Mouse (Mus musculus) heart, adult 2 months (tissue): ENCODE results near the gene Pbld1.

Experiments used
- CTCF ChIP-seq: fragments of 200-600 bp; IDR thresholded peaks from 2 replicates; pipeline ENCODE4 v1.8.1; 2022; ENCODE audit warnings: antibody characterized with exemption, mild to moderate bottlenecking, moderate library complexity
- EP300 ChIP-seq: fragments of 200-500 bp; IDR thresholded peaks from 2 replicates; pipeline ENCODE4 v1.6.1; 2011; ENCODE audit warnings: low read depth, low read length, control low read depth; ENCODE audit not compliant: insufficient read depth
- POLR2A ChIP-seq: fragments of 200-500 bp; IDR thresholded peaks from 2 replicates; pipeline ENCODE4 v1.6.1; 2011; ENCODE audit warnings: mild to moderate bottlenecking, low read depth, low read length, control low read depth; ENCODE audit not compliant: insufficient read depth

- TF ChIP-seq POLR2A (no peak), CTCF (no peak), EP300 (no peak)
Observed at GRCm38 (mm10) chr10:63089103-63089757, 29.3 kb downstream of the Pbld1 start.
